Mouse (Mus musculus): ENCODE measurements at regions not wholly inside any gene's neighbourhood (a gene's known extent, or its start where the extent isn't known, plus 50 kb on each side); places are given as distances from the start of the nearest gene placed in this dataset.

DNA sequence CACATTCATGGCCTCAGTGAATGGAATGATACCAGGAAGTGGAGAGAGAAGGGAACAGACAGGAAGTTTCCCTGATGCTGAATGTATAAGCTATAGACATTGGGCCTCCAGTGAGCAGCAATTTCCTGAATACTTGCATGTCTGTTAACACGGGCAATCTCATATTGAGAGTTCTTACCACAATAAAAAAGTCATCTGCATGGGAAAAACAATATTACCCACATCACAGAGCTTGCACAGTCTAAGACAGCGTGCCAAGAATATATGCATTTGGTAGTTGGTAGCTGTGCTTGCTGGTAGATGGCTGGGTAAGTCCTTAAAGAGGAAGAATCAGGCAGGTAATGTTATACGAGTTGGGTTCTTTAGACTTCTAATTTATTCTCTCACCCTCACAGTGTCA is 144.7 kb upstream of the Id2 start:
- TF ChIP-seq CTCF (IDR thresholded peaks at IDR 0.05; ENCODE audit: low read depth) = no peak
- TF ChIP-seq EP300 (optimal IDR thresholded peaks at IDR 0.05) = no peak

All from stomach, postnatal 0 days (tissue).